Mouse (Mus musculus): Measurements from ENCODE around the gene Uox.
A peak's percentile ranks its signal among the peaks of the same experiment; 100 is the strongest.

Uox gene

DNA sequence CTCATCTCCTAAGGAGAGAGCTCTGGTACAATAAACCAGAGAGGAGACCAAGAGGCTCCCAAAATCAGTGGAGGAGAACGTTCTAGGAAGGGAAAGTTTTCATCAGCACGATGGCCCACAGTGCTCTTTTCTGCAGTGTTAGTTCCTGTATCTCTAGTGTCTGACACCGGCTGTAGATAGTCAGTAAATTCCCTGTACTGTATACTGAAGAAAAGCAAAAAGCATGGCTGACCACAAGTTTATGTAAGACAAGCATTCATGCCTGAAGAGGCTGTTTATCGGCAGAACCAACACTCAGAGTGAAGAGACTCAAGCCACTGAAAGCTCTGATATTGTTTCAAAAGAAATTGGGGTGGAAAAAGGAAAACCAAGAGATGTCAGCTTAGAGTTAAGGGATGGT is 13.3 kb downstream of the Uox start:
- DNase-seq (ENCODE audit: low read depth, low spot score), result no peak

DNA sequence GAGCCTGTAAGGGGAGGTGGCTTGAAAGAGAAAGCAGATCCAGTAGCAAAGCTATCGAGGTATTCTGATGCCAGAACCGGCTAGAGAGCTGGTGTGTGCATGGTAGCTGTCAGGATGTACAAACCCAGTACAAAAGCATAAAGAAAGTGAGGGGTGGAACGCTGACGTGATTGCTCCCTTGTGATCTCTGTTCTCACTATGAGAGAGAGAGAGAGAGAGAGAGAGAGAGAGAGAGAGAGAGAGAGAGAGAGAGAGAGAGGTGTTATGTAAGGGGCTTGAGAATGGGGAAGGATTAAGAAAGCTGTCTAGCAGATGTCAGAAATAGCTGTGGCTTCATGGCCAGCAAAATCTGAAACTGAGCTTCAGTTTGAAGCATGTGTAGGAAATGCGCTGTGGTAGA is 13.7 kb downstream of the Uox start:
- no peak for DNase-seq (ENCODE audit: low read depth, low spot score)

DNA sequence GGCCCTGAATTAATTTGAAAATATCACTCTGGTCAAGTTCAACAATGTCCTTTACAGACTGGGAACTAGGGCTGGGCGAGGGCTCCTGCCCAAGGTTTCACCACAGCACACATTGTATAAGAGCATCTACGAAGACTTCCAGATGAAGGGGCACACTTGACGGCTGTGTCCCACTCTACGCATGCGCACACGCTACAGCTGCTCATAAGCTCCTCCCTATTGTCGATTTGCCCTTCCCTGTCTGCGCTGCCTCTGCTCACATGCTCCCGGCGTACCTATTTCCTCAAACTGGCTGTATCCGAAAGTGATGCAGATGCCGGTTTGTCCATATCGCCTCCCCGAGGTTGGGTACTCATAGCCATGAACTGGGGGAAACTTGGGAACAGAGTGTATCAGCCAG is 16.4 kb downstream of the Uox start:
- peak; percentile 76 for DNase-seq (ENCODE audit: low read depth, low spot score)

DNA sequence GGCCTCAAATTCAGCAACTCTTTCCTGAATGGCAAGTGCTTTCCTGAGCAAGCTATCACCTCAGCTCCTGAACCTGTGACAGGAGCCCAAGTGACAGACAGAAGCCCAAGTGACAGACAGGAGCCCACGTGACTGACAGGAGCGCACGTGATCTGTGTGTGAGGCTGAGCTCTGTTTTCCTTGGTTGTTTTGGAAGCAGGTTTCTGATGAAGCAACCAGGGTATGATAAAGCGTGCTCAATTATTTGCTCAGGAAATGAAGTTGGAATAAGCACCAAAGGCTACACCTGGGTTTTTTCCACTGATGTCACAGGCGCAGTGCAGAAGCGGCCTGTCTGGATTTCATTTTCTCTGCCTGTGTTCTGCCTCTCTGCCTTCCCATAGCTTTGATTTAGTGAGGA is 19.3 kb downstream of the Uox start:
- no peak for DNase-seq (ENCODE audit: low read depth, low spot score)

DNA sequence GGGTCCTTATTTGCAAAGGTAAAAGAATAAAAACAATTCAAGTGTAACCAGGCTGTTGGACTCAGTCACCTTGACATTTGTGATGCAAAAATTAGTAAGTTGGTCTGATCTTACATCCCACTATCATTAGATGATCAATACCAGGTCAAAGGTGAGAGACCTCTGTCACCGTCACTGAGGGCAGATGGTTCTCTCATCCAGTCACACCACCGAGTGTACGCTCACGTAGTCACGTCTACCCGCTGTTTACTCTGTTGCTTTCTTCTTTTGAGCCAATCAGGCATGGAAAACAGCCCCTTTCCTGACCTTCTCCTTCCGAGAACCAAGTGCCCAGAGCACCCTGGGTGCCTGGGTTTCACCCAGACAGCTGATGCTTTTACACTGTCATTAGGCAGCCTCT is 20.9 kb downstream of the Uox start:
- no peak for DNase-seq (ENCODE audit: low read depth, low spot score)

DNA sequence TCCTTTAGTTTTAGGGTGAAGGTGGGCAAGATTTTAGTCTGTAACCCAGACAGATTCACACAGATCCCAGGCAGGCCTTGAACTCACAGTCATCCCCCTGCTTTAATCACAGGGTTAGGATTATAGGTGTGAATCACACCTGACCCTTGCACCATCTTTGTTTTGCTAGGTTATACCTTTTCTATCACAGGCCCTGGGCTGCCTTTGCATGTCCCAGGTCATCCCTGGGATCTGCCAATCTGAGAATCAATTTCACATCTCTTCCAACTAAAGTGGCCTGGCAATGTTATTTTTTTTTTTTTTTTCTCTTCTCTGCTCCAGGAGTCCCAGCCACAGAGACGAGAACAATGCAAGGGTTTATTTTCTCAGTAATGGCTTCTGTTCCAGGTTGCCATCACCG is 21.4 kb downstream of the Uox start:
- no peak for DNase-seq (ENCODE audit: low read depth, low spot score)

DNA sequence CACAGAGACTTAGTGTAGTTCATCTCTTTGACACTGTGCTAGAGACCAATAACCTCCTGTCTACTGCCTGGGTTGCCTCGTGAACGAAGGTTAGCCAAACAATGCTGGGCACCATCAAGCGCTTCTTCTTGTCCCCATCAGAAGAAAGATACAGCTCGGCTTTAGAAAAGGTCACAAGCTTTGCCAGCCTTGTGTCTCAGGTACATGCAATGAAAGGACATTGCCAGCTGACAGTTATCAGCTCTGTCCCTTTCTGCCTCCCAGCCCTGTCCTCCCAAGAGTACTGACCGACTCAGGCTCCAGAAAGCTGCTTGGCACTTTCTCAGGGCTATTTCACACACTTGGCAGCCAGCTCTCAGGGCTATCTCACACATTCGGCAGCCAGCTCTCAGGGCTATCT is 25.2 kb downstream of the Uox start:
- DNase-seq (ENCODE audit: low read depth, low spot score), result no peak

DNA sequence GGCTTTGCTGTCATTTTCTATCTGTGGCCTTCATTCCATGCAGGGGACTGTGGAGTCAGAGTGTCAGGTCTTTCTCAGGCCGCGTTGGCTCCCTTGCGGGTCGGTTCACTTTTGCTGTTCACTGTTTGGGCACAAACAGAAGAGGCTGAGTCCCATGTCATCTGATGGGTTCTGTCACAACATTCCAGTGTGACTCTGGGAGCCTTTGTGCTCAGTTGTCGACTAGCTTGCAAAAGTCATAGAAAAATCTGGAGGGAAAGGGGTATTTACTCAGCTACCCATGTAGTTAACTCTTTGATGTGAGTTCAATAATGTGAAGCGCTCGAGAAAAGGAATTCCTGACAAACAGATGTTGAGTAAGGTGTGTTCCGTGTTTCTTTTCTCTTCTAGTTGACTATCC is 26.2 kb downstream of the Uox start:
- DNase-seq (ENCODE audit: low read depth, low spot score), result no peak

DNA sequence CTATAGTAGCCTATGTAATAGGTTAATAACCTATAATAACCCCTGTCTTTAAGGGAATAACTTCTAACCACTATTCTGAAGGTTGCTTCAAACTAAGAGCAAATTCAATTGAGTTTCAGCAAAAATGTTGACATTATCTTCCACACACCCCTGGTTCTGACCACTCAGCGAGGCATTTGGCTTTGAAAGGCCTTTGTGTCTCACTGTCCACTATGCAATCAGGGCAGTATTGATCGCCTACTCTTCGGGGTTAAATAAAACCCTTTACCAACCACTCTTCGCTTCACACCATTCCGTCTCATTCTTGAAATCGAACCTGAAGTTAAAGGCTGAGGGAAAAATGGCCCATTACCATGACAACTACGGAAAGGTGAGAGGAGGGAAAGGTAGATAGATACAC is 26.6 kb downstream of the Uox start:
- no peak for DNase-seq (ENCODE audit: low read depth, low spot score)

DNA sequence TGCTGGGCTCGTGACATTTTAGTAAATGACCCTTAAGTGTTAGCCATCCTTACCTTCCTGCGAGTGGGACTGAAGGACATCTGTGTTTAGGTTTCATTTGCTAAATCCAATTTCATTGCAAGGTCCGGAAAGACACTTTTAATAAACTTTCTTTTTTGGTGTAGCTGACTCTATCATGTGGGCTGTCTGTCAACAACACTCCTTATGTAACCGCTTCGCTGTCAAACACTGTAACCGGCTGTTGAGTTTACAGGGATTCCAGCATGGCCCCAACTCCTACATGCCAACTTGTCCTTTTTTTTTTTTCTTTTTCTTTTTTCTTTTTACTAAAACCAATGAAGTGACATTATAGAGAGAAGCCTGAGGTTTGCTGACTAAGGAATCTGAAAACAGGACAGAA is 28.2 kb downstream of the Uox start:
- DNase-seq (ENCODE audit: low read depth, low spot score), result no peak

DNA sequence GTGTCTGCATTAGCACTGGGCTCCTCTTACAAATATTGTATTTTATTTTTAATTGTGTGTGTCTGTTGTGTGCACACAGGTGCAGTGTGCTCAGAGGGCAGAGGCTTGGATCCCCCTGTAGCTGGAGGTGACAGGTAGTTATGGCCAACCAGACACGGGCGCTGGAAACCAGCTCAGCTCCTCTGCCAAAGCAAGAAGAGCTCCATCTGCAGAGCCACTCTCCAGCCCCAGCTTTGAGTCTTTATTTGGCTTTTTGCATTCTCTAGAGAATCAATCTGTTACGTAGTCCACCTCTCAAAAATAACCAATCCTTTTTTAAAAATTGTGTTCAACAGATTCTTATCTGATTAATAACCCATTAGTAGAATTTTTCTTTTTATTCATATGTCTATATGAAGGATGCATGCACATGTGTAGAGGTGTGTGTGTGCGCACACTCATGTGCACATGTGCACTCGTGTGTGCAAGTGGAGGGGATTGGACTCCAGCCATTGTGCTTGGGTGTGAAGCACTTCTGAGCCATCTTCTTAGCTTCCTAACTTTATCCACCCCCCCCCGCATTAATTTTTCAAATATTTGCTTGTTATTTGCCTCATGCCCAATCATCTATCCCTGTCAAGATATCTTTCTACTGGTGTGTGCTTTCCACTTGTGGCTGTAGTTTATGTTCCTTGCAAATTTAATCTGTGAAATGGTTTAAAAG is 29.1 kb downstream of the Uox start:
- DNase-seq (ENCODE audit: low read depth, low spot score), result no peak

DNA sequence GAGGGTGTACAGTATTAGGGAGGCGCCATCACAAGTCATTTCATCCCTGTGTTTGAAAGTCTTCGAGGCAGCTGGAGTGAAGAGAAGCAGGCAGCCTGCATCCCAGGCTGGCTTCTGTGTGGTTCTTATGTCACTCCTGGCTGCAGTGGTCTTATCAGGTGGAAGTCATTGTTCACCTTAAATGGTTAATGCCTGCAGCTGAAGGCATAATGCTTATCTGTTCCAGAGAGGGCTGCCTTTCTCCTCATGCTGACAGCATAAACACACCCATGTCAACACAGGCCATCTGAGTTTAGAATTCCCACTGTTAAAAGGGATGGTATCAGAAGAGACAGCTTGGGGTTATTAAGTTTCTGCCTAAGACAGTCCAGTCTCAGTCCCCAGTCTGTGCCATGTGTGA is 31.0 kb downstream of the Uox start:
- DNase-seq (ENCODE audit: low read depth, low spot score), result peak; percentile 6

DNA sequence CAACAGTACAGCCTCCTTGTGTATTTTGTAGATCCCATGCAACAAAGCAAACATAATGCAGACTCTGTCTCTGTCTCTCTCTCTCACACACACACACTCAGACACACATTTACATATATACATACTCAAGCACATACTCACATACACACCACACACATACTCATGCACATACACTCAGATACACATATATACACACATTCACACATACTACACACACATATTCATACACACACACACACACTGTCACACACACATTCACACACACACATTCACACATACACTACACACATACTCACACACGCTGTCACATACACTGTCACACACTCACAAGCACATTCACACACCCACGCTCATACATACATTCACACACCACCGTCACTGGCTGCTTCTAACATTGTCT is 32.3 kb downstream of the Uox start:
- DNase-seq (ENCODE audit: low read depth, low spot score), result no peak

DNA sequence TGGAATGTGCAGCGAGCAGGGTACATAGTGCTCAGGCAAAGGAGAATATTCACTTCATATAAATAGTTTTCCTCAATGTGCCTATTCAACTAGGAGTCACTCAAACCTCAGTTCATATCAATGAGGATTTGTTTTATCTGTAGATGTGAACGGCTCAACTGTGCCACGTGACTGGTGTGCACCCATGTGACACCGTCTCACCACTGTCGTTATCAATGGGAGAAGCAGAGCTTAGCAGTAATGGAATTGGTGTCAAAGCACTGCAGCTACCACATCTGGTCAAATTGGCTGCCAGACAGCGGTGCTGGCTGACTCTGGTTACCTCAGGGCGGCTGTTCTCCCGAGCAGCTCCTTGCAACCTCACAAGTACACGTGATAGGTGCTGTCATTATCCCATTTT is 34.4 kb downstream of the Uox start:
- DNase-seq (ENCODE audit: low read depth, low spot score), result no peak

DNA sequence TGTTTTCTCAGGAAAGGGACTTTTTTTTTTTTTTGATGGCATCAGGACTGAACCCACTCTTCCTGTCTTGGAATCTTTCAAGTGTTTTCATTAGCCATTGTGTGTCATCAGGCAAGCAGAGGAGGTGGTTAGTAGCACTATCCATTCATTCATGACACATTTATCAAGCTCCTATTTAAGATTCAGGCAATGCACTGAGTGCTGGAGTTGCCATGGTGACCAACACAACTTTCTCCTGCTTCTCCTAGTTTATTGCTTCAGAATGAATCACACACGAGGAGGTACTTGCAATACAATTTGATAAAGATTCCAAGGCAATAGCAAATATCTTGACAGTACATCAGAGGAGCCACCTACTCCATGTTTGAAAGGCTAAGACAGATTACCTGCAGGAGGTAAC is 37.1 kb downstream of the Uox start:
- no peak for DNase-seq (ENCODE audit: low read depth, low spot score)

DNA sequence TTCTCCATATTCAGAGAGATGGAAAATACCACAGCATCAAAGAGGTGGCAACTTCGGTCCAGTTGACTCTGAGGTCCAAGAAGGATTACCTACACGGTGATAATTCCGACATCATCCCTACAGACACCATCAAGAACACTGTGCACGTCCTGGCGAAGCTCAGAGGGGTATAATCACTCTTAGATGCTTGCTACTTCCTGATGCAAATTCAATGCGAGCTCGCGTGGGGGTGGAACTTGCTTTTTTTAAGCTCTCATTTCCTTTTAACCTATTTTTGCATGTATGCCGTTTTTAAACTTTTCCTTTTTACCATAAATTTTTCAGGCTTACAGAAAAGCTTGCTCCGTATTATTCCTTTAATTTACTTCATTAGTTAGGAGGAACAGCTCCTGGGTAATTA is 40.1 kb downstream of the Uox start:
- no peak for DNase-seq (ENCODE audit: low read depth, low spot score)

DNA sequence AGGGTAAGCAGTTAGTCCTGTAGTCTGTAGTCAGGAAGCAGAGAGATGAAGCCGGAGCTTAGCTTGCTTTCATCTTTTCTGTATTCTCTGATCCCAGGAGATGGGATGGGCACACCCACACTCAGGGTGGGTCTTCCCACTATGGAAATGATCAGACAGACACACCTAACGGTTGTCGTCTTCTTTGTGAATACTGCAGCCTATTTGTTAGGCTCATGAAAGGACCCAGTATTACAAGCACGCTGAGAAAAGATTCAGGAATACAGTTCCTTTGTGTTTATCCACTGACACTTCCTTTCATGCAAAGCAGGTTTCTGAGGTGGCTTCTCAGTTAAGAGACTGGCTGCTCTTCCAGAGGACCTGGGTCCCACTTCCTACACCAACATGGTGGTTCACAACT is 41.0 kb downstream of the Uox start:
- peak; percentile 68 for DNase-seq (ENCODE audit: low read depth, low spot score)

DNA sequence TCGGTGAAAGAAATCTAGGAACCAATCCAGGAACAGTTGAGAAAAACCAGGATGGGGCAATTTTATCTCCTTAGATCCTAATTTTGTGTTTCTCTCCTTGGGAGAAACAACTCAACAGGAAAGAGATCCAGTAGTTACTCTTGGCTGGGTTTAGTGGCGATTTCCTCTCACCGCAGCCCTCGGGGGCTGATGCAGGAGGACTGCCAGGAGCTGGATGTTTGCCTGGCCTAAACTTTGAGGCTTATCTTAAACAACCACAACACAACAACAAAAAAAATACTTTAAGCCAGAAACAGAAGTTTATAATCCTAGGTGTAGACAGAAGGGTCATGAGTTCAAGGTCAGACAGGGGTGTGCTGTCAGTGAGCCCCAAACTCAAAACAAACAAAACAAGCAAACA is 41.6 kb downstream of the Uox start:
- no peak for DNase-seq (ENCODE audit: low read depth, low spot score)

DNA sequence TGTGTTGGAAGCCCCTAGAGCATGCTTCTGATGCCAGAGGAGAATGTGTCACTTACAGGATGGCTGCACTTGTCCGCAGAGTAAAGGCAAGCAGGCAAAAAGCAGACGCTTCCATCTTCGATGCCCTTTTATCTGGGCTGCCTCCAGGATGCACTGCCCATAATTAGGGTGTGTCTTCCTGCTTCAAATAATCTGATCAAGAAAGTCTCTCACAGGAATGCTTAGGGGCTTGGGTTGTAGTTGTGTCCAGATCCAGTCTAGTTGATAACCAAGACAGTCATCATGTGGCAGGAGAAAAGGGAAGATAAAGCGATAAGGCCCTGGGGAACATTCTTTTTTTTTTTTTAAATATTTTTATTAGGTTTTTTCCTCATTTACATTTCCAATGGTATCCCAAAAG is 45.3 kb downstream of the Uox start, which contains the start of gene Dnase2b:
Gene Dnase2b (minus strand): TSS at position 101 of the 400 bp plus-strand sequence.
- no peak for DNase-seq (ENCODE audit: low read depth, low spot score)

DNA sequence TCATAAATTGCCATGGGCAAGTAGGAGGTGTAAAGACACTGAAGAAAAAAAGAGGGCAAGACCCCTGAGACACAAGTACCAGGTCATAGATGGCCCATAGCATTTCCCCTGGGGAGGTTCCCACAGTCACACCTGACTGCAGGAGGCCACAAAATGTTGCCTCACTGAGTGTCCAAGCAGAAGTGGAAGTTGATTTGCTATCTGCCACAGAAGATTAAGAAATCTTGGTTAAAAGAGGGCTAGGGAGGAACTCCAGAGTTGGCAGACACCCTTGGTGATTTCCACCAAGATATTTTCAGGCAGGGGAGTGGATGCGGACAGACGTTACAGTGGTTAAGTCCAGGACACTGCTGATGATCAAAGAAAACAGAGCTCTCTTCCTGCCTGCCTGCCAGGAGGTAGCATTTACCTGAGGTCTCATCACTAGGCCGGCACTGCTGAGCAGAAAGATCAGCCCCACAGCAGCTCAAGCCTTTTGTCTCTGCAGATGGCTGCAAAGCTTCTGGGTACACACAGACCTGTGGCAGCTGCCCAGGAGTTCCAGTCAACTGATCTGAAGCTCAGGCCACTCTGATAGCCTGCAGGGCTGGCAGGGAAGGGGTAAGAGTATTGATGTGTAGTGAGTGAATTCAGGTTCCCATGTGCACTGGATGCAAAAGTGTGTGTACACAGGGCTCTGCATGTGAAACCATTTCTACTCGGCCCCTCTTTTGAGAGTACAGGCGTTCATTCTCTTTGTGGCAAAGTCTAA is 46.5 kb downstream of the Uox start:
- no peak for DNase-seq (ENCODE audit: low read depth, low spot score)

DNA sequence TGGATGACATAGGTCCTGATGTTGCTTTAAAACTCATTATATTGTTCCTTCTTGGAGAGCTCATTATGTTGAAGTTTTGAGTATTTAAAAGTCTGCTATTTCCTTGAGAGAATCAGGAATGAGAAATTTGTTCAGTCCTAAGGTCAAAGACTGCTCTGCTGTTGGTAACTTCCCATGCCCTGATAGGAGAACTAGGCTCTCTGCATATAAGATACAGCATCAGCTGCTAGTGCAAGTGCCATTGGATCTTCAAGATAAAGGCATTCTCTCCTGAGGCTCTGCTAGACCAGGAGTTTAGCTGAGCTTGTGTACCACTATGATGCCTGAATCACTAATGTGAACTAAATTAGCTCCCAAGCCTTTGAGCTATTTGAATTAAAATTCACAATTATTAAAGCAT is 47.7 kb downstream of the Uox start:
- no peak for DNase-seq (ENCODE audit: low read depth, low spot score)

DNA sequence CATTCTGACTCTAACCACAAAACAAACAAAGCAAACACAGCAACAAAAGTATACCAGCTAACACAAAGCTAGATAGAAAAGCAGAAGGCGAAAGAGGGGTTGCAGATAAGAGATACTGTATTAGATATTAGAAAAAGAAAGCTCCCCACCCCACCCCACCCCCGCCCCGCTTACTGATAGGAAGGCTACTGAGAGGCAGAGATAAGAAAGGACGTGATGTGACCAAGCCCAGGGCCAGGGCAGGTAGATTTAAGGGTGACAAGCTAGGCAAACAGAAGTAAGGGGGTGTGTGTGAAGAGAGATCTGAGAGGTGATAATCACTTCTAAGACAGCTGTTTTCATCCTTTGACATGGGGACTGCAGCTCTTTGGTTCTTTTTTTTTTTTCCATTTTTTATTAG is 48.1 kb downstream of the Uox start:
- no peak for DNase-seq (ENCODE audit: low read depth, low spot score)

DNA sequence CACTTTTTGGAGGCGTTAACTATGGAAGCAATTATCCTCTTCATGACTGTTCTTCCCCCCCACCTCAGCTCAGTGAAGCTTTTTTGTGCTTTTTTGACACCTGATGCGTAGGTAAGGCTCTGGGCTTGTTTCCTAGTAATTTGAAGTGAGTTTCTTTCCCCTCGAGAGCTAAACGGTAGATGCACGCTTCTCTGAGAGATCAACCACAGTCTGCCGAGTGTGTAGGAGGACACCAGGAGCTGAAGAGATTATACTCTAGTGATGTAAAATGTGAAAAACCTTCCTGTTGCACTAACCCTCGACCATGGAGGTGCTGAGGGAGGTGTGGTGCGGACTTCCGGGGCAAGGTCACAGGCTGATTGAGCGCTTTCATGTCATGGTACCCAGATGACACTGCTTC is 49.9 kb downstream of the Uox start:
- no peak for DNase-seq (ENCODE audit: low read depth, low spot score)

Data from R1 (cell line).